In genomic region chr17:31325451-31326219, GRCm38 (mm10) we compare ENCODE assay signal across 7 mouse cellular contexts. TPM values are rescaled to one million over a fixed set of nuclear protein-coding genes. Genes with fewer than 3 reads are reported as not detected.
DNase-seq lines count a peak whose midpoint lies in the region; TF ChIP-seq lines count a peak whose summit lies in the region.

No protein-coding gene starts in this region.

- no peaks in the 10 kb centered on the region for H3K9me3 ChIP-seq in MEL (replicated peaks; ENCODE audit: insufficient read depth, low read length)
- no peaks in the 10 kb centered on the region for H3K9me3 ChIP-seq in embryonic facial prominence, embryonic 10.5 days

- no peaks in the 10 kb centered on the region for H3K4me1 ChIP-seq in MEL (ENCODE audit: control insufficient read depth in 1 of 2, insufficient read depth in 2 of 2, low read length in 2 of 2)
- peaks cover 16% of the 10 kb centered on the region for H3K4me1 ChIP-seq in embryonic facial prominence, embryonic 10.5 days
- peaks cover 2% of the 10 kb centered on the region for H3K4me1 ChIP-seq in lung, adult 2 months (ENCODE audit: control insufficient read depth, insufficient read depth, low read length)

- no peak for TF ChIP-seq POLR2A in MEL (IDR thresholded peaks at IDR 0.05; ENCODE audit: control insufficient read depth in 1 of 2, insufficient read depth in 1 of 2, low read depth in 1 of 2, low read length in 2 of 2, poor library complexity in 1 of 2)
- TF ChIP-seq POLR2A in lung, adult 2 months (IDR thresholded peaks at IDR 0.05; ENCODE audit: borderline replicate concordance, extremely low read depth, low read depth, low read length), result 0 out of 2 replicates have a peak, but pooled peaks have one; percentile 11

- WGBS in embryonic facial prominence, embryonic 10.5 days, result 72% methylated on average over 13 of the region's 13 CpGs
- 46% methylated on average over 13 of the region's 13 CpGs for WGBS in lung, adult 2 months

- TF ChIP-seq RAD21 in MEL (IDR thresholded peaks at IDR 0.05; ENCODE audit: low read depth, low read length), result peak; percentile 7; the same call in 1 of the 2 replicates

- H3K27ac ChIP-seq in MEL (ENCODE audit: control insufficient read depth, low read depth, low read length), result no peak overlapping the region
- H3K27ac ChIP-seq in embryonic facial prominence, embryonic 10.5 days (replicated peaks), result no peak overlapping the region

- H3K9ac ChIP-seq in MEL (ENCODE audit: control insufficient read depth, low read depth, low read length, poor library complexity, severe bottlenecking), result no peak overlapping the region

- no peak overlapping the region for H3K4me3 ChIP-seq in MEL (ENCODE audit: control insufficient read depth in 1 of 2, insufficient read depth in 1 of 2, low read depth in 2 of 2, low read length in 2 of 2)
- no peak overlapping the region for H3K4me3 ChIP-seq in embryonic facial prominence, embryonic 10.5 days
- no peak overlapping the region for H3K4me3 ChIP-seq in lung, adult 2 months (replicated peaks; ENCODE audit: extremely low read depth, low read depth, low read length)

- H3K36me3 ChIP-seq in MEL (ENCODE audit: control insufficient read depth in 1 of 2, insufficient read depth in 2 of 2, low read length in 2 of 2), result no peaks in the 10 kb centered on the region; a peak in 1 of 4 replicates
- no peaks in the 10 kb centered on the region for H3K36me3 ChIP-seq in embryonic facial prominence, embryonic 10.5 days (replicated peaks)

- H3K79me2 ChIP-seq in MEL (ENCODE audit: control insufficient read depth, insufficient read depth, low read length, poor library complexity), result no peaks in the 10 kb centered on the region

- peak; percentile 56 to 63 (median 58) for TF ChIP-seq CTCF in MEL (IDR thresholded peaks at IDR 0.05 in 2 of 3, conservative IDR thresholded peaks at IDR 0.05 in 1 of 3; ENCODE audit: control insufficient read depth in 1 of 3, insufficient read depth in 1 of 3, low read depth in 2 of 3, low read length in 3 of 3, poor library complexity in 1 of 3, severe bottlenecking in 1 of 3)
- peak; percentile 52 for TF ChIP-seq CTCF in lung, adult 2 months (IDR thresholded peaks at IDR 0.05; ENCODE audit: insufficient read depth, low read length)

- peak; percentile 74 to 78 for DNase-seq in kidney, postnatal 4 days
- DNase-seq in kidney, adult 18-20 months, result no peak
- DNase-seq in MEL (ENCODE audit: low read depth, low spot score), result peak; percentile 46
- DNase-seq in embryonic facial prominence, embryonic 10.5 days (ENCODE audit: low spot score), result peak; percentile 70
- DNase-seq in lung, adult 2 months, result no peak
- peak; percentile 35 for DNase-seq in retina, postnatal 7 days (ENCODE audit: low read depth, low spot score)
- DNase-seq in layer of hippocampus, adult 9-11 months, result no peak

- no peaks in the 10 kb centered on the region for H3K27me3 ChIP-seq in MEL (ENCODE audit: control insufficient read depth in 1 of 2, insufficient read depth in 2 of 2, low read length in 2 of 2)
- H3K27me3 ChIP-seq in embryonic facial prominence, embryonic 10.5 days (replicated peaks; ENCODE audit: low read depth, poor library complexity, severe bottlenecking), result no peaks in the 10 kb centered on the region

- no peak for TF ChIP-seq EP300 in MEL (IDR thresholded peaks at IDR 0.05; ENCODE audit: low read depth in 1 of 2, low read length in 2 of 2)

TF ChIP-seq in MEL, 35 proteins besides CTCF, POLR2A, EP300 and RAD21:
- TF ChIP-seq HCFC1 (IDR thresholded peaks at IDR 0.05; ENCODE audit: low read depth, low read length), result no peak
- TF ChIP-seq ELF1 (IDR thresholded peaks at IDR 0.05; ENCODE audit: low read depth, low read length), result no peak
- TF ChIP-seq GABPA (IDR thresholded peaks at IDR 0.05; ENCODE audit: low read depth, low read length), result no peak
- TF ChIP-seq KAT2A (conservative IDR thresholded peaks at IDR 0.05; ENCODE audit: low read depth, low read length), result no peak
- no peak for TF ChIP-seq MYC (IDR thresholded peaks at IDR 0.05; ENCODE audit: low read depth, low read length)
- TF ChIP-seq SIN3A (IDR thresholded peaks at IDR 0.05; ENCODE audit: low read length), result no peak
- TF ChIP-seq CHD1 (IDR thresholded peaks at IDR 0.05; ENCODE audit: low read depth, low read length), result no peak
- peak; percentile 33; the same call in 1 of the 2 replicates for TF ChIP-seq SMC3 (IDR thresholded peaks at IDR 0.05; ENCODE audit: low read depth, low read length)

RNA-seq across cellular contexts. Expression of gene Slc37a1, which starts 39.0 kb away (rescaled TPM):
- 10.3 and 15.0 TPM in 2 replicates for total RNA-seq in MEL (2012; rRNA removed)
- polyA plus RNA-seq in MEL (2012; ENCODE audit: insufficient read depth in 1 of 2, insufficient read length in 2 of 2, low read depth in 1 of 2, low replicate concordance in 2 of 2, missing spikeins in 1 of 2), result 10 to 100 TPM in 1 of 2 experiments, not detected in 1; 14.2 TPM
- polyA plus RNA-seq in embryonic facial prominence, embryonic 10.5 days (2016; fragmentation: Nextera tagmentation; extraction: Ambion mirVana), result 5.3 and 7.7 TPM in 2 replicates
- 51.1 and 54.3 TPM in 2 replicates for polyA plus RNA-seq in lung, adult 2 months (2012; rRNA removed)

RNA-seq across cellular contexts. Expression of gene Rsph1, which starts 48.5 kb away (rescaled TPM):
- total RNA-seq in MEL (2012; rRNA removed), result 1.3 and 2.0 TPM in 2 replicates
- polyA plus RNA-seq in MEL (2012; ENCODE audit: insufficient read depth in 1 of 2, insufficient read length in 2 of 2, low read depth in 1 of 2, low replicate concordance in 2 of 2, missing spikeins in 1 of 2), result 1 to 10 TPM in 1 of 2 experiments, not detected in 1; 3.6 TPM
- 1.8 and 2.1 TPM in 2 replicates for polyA plus RNA-seq in embryonic facial prominence, embryonic 10.5 days (2016; fragmentation: Nextera tagmentation; extraction: Ambion mirVana)
- polyA plus RNA-seq in lung, adult 2 months (2012; rRNA removed), result 6.9 and 11.7 TPM in 2 replicates

Comparison
In these comparisons a context has a peak if more than half of its experiments do, and no peak if none do; other contexts are left out.
1. DNase-seq: peak in kidney, postnatal 4 days (2 of 2), MEL (single experiment), embryonic facial prominence, embryonic 10.5 days (single experiment) and retina, postnatal 7 days (single experiment); none in kidney, adult 18-20 months (single experiment), lung, adult 2 months (single experiment) and layer of hippocampus, adult 9-11 months (single experiment).